Mouse (Mus musculus) spleen, adult 10 weeks (tissue): ENCODE results near the gene Slc6a17. TPM values are rescaled to one million over a fixed set of nuclear protein-coding genes. Genes with fewer than 3 reads are reported as not detected.

Source experiments
- polyA plus RNA-seq: library from polyadenylated mRNA; stranded (reverse); fragments of 350-450 nt; fragmentation: Illumina TruSeq; extraction: RNeasy Lipid Tissue Mini Kit (QIAGEN cat#74804); gene quantifications from one replicate; pipeline ENCODE4 v1.2.3, GENCODE M21; 2015; ENCODE audit warnings: low replicate concordance; ENCODE audit not compliant: insufficient read depth

Gene Slc6a17
- 0.35 TPM for polyA plus RNA-seq

DNA sequence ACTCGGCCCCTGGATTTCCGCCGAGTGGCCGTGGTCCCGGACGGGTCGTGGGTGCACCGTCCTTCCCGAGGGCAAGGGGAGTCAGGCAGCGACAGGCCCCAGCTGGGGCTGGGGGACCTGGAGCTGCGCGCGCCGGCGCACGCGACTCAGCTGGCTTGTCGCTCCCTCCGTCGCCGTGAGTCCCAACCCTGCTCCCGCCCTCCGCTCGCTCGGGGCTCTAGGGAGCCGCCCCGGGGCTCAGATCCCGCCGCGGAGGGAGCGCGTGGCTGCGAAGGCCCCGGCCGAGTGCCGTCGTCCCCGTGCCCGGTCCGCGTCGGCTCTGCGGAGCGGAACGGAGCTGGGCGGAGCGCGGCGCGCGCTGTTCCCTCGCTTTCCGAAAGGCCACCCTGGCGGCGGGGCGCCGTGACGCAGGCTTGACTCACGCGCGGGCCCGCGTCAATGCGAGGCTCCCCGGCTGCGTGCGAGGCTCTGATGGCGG is at the start of gene Slc6a17:
Gene Slc6a17, minus strand, starts transcription at position 388 of the 478 bp plus-strand sequence.

DNA sequence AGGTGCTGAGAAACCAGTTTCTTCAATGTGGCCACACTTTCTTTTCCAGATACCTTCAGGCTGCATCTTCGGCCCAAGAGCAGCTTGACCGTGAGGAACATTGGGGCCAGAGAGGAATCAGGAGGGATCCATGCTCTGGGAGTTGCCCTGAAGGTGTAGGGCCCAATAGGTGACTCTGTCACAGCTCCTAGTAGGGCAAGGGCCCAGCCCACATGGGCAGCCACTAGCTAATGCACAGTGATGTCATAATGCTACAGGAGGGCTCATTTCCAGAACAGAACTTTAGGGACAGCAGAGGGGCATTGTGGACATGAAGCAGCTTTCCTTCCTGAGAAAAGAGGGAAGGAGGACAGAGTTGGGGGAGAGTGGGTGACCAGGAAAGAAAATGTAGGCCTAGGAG is 37.0 kb upstream of the Slc6a17 start, which contains the start of gene Ubl4b:
Gene Ubl4b, minus strand, starts transcription at position 232 of the 400 bp plus-strand sequence.

DNA sequence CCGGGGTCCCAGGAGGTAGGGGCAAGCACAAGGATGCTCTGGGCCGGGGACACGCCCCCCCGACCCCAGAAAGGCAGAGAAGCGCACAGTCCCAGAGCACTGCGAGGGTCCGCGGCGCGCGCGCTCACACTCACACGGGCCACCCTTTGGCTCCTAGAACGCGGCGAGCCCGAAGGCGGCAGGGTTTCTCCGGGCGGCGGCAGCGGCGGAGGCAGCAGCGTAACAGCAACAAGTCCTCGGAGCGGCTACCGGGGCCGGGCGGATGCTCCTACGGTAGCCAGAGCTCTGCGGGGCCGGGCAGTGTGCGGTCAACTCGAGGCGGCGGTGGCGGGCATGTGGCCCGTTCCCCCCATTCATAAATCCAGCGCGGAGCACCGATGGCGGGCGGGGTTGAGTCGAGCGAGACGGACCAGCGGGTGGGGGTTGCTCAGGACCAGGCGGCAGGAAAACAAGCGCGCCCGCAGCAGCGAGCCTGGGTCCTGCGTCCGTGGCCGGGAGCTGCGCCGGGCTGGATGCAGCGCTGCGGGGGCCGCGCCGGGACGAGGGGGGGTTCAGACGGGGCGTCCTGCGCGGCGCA is 58.5 kb downstream of the Slc6a17 start, which contains the start of gene Kcnc4:
Gene Kcnc4, minus strand, starts transcription at position 357 of the 577 bp plus-strand sequence.

Other genes starting within 250 kb of the Slc6a17 start
- 145 TPM for gene Lamtor5, start 239.2 kb downstream of the Slc6a17 start, polyA plus RNA-seq
- gene Slc16a4, start 226.8 kb downstream of the Slc6a17 start, polyA plus RNA-seq: 0.52 TPM
- gene Rbm15, start 184.3 kb downstream of the Slc6a17 start, polyA plus RNA-seq: 20.8 TPM
- gene Kcnc4, start 58.5 kb downstream of the Slc6a17 start, polyA plus RNA-seq: not detected
- not detected for gene Ubl4b, start 37.1 kb upstream of the Slc6a17 start, polyA plus RNA-seq
- gene Alx3, start 77.0 kb upstream of the Slc6a17 start, polyA plus RNA-seq: not detected
- not detected for gene Gm10961, start 113.3 kb upstream of the Slc6a17 start, polyA plus RNA-seq
- 30.3 TPM for gene Strip1, start 113.7 kb upstream of the Slc6a17 start, polyA plus RNA-seq
- 125 TPM for gene Ahcyl1, start 178.5 kb upstream of the Slc6a17 start, polyA plus RNA-seq
- gene Csf1, start 242.5 kb upstream of the Slc6a17 start, polyA plus RNA-seq: 77.5 TPM